Mouse (Mus musculus) 3T3-L1 (cell line): ENCODE measurements around the gene Stt3b.

ENCODE experiments used
- DNase-seq: peaks from one replicate; pipeline ENCODE4 v3.0.0-alpha.2; 2015; ENCODE audit warnings: low read depth, low spot score

Stt3b gene

GRCm38 (mm10) chr9:115271556-115271955, 38.7 kb downstream of the Stt3b start:
- DNase-seq, result no peak

- DNase-seq, result no peak
These were observed 48.3 kb downstream of the Stt3b start for GRCm38 (mm10) chr9:115261896-115262295.

- DNase-seq, result peak; percentile 33
These were observed 48.8 kb downstream of the Stt3b start for GRCm38 (mm10) chr9:115261456-115261855.

GRCm38 (mm10) chr9:115260464-115260863, 49.8 kb downstream of the Stt3b start:
- no peak for DNase-seq

- no peak for DNase-seq
These were observed 50.4 kb downstream of the Stt3b start for GRCm38 (mm10) chr9:115259866-115260265.

GRCm38 (mm10) chr9:115257733-115258286, 52.4 kb downstream of the Stt3b start:
- DNase-seq, result no peak

- DNase-seq, result no peak
These were observed 61.1 kb downstream of the Stt3b start for GRCm38 (mm10) chr9:115249145-115249544.

GRCm38 (mm10) chr9:115245092-115245491, 65.1 kb downstream of the Stt3b start:
- DNase-seq, result peak; percentile 80

- DNase-seq, result no peak
These were observed 66.6 kb downstream of the Stt3b start for GRCm38 (mm10) chr9:115243630-115244029.

GRCm38 (mm10) chr9:115239861-115240260, 70.4 kb downstream of the Stt3b start:
- no peak for DNase-seq

GRCm38 (mm10) chr9:115237943-115238342, 72.3 kb downstream of the Stt3b start:
- no peak for DNase-seq

- DNase-seq, result peak; percentile 86
These were observed 73.8 kb downstream of the Stt3b start for GRCm38 (mm10) chr9:115236352-115236841.

- DNase-seq, result no peak
These were observed 75.7 kb downstream of the Stt3b start for GRCm38 (mm10) chr9:115234561-115234960.

- DNase-seq, result no peak
These were observed 76.5 kb downstream of the Stt3b start for GRCm38 (mm10) chr9:115233721-115234120.

GRCm38 (mm10) chr9:115231476-115231875, 78.7 kb downstream of the Stt3b start:
- DNase-seq, result no peak

GRCm38 (mm10) chr9:115230141-115230540, 80.1 kb downstream of the Stt3b start:
- no peak for DNase-seq

GRCm38 (mm10) chr9:115229676-115230075, 80.5 kb downstream of the Stt3b start:
- no peak for DNase-seq

- DNase-seq, result no peak
These were observed 81.1 kb downstream of the Stt3b start for GRCm38 (mm10) chr9:115229145-115229544.

GRCm38 (mm10) chr9:115224744-115225354, 85.4 kb downstream of the Stt3b start:
- DNase-seq, result no peak

- no peak for DNase-seq
These were observed 89.0 kb downstream of the Stt3b start for GRCm38 (mm10) chr9:115221265-115221664.

- DNase-seq, result no peak
These were observed 89.8 kb downstream of the Stt3b start for GRCm38 (mm10) chr9:115220466-115220865.

- no peak for DNase-seq
These were observed 92.2 kb downstream of the Stt3b start for GRCm38 (mm10) chr9:115217984-115218383.
